9 mouse cellular contexts compared by ENCODE assay signal in genomic region chr17:80577639-80578038, GRCm38 (mm10). TPM values are rescaled to one million over a fixed set of nuclear protein-coding genes. Genes with fewer than 3 reads are reported as not detected.
DNase-seq lines count a peak whose midpoint lies in the region; ATAC-seq lines count a peak whose summit lies in the region.
"Had no signal": no experiment of that assay in that cellular context is flagged by ENCODE, and none has a peak within 500 bp of the region (broad histone marks: within the 10 kb centered on the region; RNA-seq: fewer than 3 reads in every experiment).

Cdkl4 (minus strand) TSS chr17:80577813.

- H3K27me3 ChIP-seq in neural tube, embryonic 11.5 days (ENCODE audit: control insufficient read depth, insufficient read depth, low read length) = no peaks in the 10 kb centered on the region
- no peaks in the 10 kb centered on the region for H3K27me3 ChIP-seq in limb, embryonic 13.5 days

- peak within 1 kb of the TSS; percentile 90 for H3K4me2 ChIP-seq in neural tube, embryonic 11.5 days (ENCODE audit: low read depth)
- peak within 1 kb of the TSS; percentile 94 for H3K4me2 ChIP-seq in limb, embryonic 13.5 days (replicated peaks)

- peak; percentile 16 for DNase-seq in heart, adult 11 months
- DNase-seq in heart, adult 9 months (ENCODE audit: low spot score in 2 of 2) = no peak
- DNase-seq in neural tube, embryonic 11.5 days (ENCODE audit: low spot score) = no peak
- no peak for DNase-seq in neural tube, embryonic 10.5 days (ENCODE audit: extremely low spot score, low spot score)
- DNase-seq in telencephalon, adult 2 months (ENCODE audit: low read depth, low spot score) = peak; percentile 27
- no peak for DNase-seq in natural killer cell, adult 2 months (ENCODE audit: low spot score in 2 of 2)
- DNase-seq in adrenal gland, postnatal 10 days = no peak

- no peaks in the 10 kb centered on the region for H3K9me3 ChIP-seq in neural tube, embryonic 11.5 days (ENCODE audit: control insufficient read depth, low read length)
- H3K9me3 ChIP-seq in limb, embryonic 13.5 days = no peaks in the 10 kb centered on the region

- no peaks in the 10 kb centered on the region; the same call in 1 of the 2 replicates for H3K4me1 ChIP-seq in neural tube, embryonic 11.5 days (ENCODE audit: control insufficient read depth, insufficient read depth, low read length)
- H3K4me1 ChIP-seq in limb, embryonic 13.5 days = peaks cover 12% of the 10 kb centered on the region

- no peaks in the 10 kb centered on the region for H3K36me3 ChIP-seq in neural tube, embryonic 11.5 days (ENCODE audit: control insufficient read depth, insufficient read depth, low read length)
- H3K36me3 ChIP-seq in limb, embryonic 13.5 days = peaks cover 22% of the 10 kb centered on the region

- no peak within 1 kb of the TSS for H3K27ac ChIP-seq in neural tube, embryonic 11.5 days (ENCODE audit: low read depth, low read length)
- no peak within 1 kb of the TSS for H3K27ac ChIP-seq in limb, embryonic 13.5 days

- H3K4me3 ChIP-seq in neural tube, embryonic 11.5 days (ENCODE audit: low read depth, low read length) = peak within 1 kb of the TSS; percentile 45
- peak within 1 kb of the TSS; percentile 52 for H3K4me3 ChIP-seq in limb, embryonic 13.5 days

- peak within 1 kb of the TSS; percentile 48 for H3K9ac ChIP-seq in neural tube, embryonic 11.5 days (ENCODE audit: low read length)
- peak within 1 kb of the TSS; percentile 69 for H3K9ac ChIP-seq in limb, embryonic 13.5 days

- ATAC-seq in neural tube, embryonic 11.5 days (ENCODE audit: insufficient read depth, low FRiP score, low TSS enrichment) = peak; percentile 21; the same call in 1 of the 2 replicates
- no peak for ATAC-seq in limb, embryonic 13.5 days (ENCODE audit: low FRiP score, low read depth)

- WGBS in neural tube, embryonic 11.5 days = 70% methylated on average over 15 of the region's 15 CpGs
- WGBS in limb, embryonic 13.5 days = 76% methylated on average over 15 of the region's 15 CpGs

RNA-seq across cellular contexts. Expression of gene Cdkl4, which starts in this region (rescaled TPM):
- 4.9 and 7.3 TPM in 2 replicates for polyA plus RNA-seq in neural tube, embryonic 11.5 days (2014; fragmentation: Nextera tagmentation; extraction: Ambion mirVana)
- polyA plus RNA-seq in limb, embryonic 13.5 days (2015; fragmentation: Nextera tagmentation; extraction: Ambion mirVana) = 0.63 and 0.73 TPM in 2 replicates
- total RNA-seq in adrenal gland, postnatal 10 days (2021) = under 1 TPM; 0.09 to 0.15 TPM
- polyA plus RNA-seq: C2C12 had no signal

Comparison
In these comparisons a context has a peak if more than half of its experiments do, and no peak if none do; other contexts are left out.
1. DNase-seq: peak in heart, adult 11 months (single experiment) and telencephalon, adult 2 months (single experiment); none in heart, adult 9 months (0 of 2), neural tube, embryonic 11.5 days (single experiment), neural tube, embryonic 10.5 days (single experiment), natural killer cell, adult 2 months (0 of 2) and adrenal gland, postnatal 10 days (single experiment).